Mouse (Mus musculus) testis, adult 2 months (tissue): ENCODE data around the gene B3galt1. TPM values are rescaled to one million over a fixed set of nuclear protein-coding genes. Genes with fewer than 3 reads are reported as not detected.

Experiments
- H3K27ac ChIP-seq: fragments of 200-500 bp; 2 replicates; pipeline ENCODE4 v1.5.1; 2012; ENCODE audit warnings: low read depth, low read length; ENCODE audit not compliant: control insufficient read depth, insufficient read depth
- H3K27me3 ChIP-seq: fragments of 200-500 bp; 2 replicates; pipeline ENCODE4 v1.6.1; 2012; ENCODE audit warnings: mild to moderate bottlenecking, low read length, moderate library complexity; ENCODE audit not compliant: control insufficient read depth, insufficient read depth
- H3K36me3 ChIP-seq: fragments of 200-500 bp; 2 replicates; pipeline ENCODE4 v1.6.1; 2012; ENCODE audit warnings: mild to moderate bottlenecking, low read length; ENCODE audit not compliant: control insufficient read depth, insufficient read depth
- H3K4me1 ChIP-seq: fragments of 200-500 bp; 2 replicates; pipeline ENCODE4 v1.6.1; 2012; ENCODE audit warnings: low read length; ENCODE audit not compliant: control insufficient read depth, insufficient read depth
- H3K4me3 ChIP-seq: fragments of 200-500 bp; 2 replicates; pipeline ENCODE4 v1.5.1; 2012; ENCODE audit warnings: low read depth, mild to moderate bottlenecking, low read length, moderate library complexity, mixed read lengths; ENCODE audit not compliant: control insufficient read depth
- CTCF ChIP-seq: fragments of 200-500 bp; IDR thresholded peaks from 2 replicates; pipeline ENCODE4 v1.5.1; 2012; ENCODE audit warnings: low read depth, mild to moderate bottlenecking, inconsistent platforms, low read length, moderate library complexity; ENCODE audit not compliant: control insufficient read depth, insufficient read depth, insufficient replicate concordance
- POLR2A ChIP-seq: fragments of 200-500 bp; IDR thresholded peaks from 2 replicates; pipeline ENCODE4 v1.6.1; 2012; ENCODE audit warnings: low read depth, mild to moderate bottlenecking, inconsistent platforms, low read length, moderate library complexity; ENCODE audit not compliant: control insufficient read depth
- polyA plus RNA-seq: library from polyadenylated mRNA; depleted of rRNA; stranded (reverse); fragments of >200 nt; gene quantifications from 2 replicates; pipeline ENCODE4 v1.2.3, GENCODE M21; 2012

Gene B3galt1
- polyA plus RNA-seq, 1 experiment = 0.40 TPM

DNA sequence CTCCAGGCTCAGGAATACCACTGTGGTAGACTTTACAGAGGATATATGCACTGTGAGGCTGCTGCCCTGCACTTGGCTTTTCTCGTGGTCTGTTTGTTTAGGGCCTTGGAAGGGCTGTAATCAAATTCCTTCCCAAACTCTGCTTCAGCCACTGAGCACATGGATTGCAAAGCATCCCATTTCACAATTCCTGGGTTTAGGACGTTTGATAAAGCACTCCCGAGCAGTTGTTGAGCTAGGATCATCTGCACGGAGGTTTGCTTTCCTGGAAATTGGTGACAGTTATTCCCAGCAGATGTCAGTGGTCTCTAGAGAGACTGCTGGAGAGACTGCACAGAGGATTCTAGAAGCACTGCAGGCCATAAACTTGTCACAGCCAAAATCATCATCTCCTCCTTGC lies 520.4 kb downstream of the B3galt1 start:
- no peak for TF ChIP-seq CTCF
- no peak for TF ChIP-seq POLR2A
- no peak overlapping the region for H3K4me3 ChIP-seq
- no peak overlapping the region for H3K27ac ChIP-seq
- H3K4me1 ChIP-seq = no peaks in the 10 kb centered on the region
- no peaks in the 10 kb centered on the region for H3K27me3 ChIP-seq
- H3K36me3 ChIP-seq = no peaks in the 10 kb centered on the region

- no peaks in the 10 kb centered on the region for H3K36me3 ChIP-seq
- no peaks in the 10 kb centered on the region for H3K4me1 ChIP-seq
- H3K27ac ChIP-seq = no peak overlapping the region
- no peak overlapping the region for H3K4me3 ChIP-seq
- H3K27me3 ChIP-seq = no peaks in the 10 kb centered on the region
- TF ChIP-seq POLR2A (no peak), CTCF (no peak)
These were observed 525.9 kb downstream of the B3galt1 start for GRCm38 (mm10) chr2:68091559-68091958.

DNA sequence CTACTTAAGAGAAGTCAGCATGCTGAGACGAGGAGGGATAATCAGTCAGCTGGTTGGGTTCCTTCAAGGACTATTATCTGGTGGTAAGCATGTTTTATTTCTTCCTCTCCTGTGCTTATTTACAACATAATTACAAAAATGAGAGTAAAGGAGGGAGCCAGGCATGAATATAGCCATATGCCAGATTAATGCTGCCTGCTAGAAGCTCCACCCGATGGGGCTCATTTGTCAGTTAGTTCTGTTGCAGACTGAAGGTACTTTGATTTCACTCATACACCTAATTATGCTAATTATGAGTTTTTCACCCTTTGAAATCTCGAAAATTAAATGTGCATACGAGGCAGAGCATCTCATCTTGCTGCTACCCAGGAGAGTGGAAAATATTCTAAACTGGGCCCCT lies 539.0 kb downstream of the B3galt1 start:
- no peaks in the 10 kb centered on the region for H3K27me3 ChIP-seq
- no peak overlapping the region for H3K4me3 ChIP-seq
- no peak overlapping the region for H3K27ac ChIP-seq
- TF ChIP-seq POLR2A = no peak
- no peak for TF ChIP-seq CTCF
- H3K4me1 ChIP-seq = no peaks in the 10 kb centered on the region
- H3K36me3 ChIP-seq = no peaks in the 10 kb centered on the region

GRCm38 (mm10) chr2:68118076-68118475 lies 552.4 kb downstream of the B3galt1 start:
- Histone ChIP-seq H3K27ac (no peak overlapping the region), H3K4me3 (no peak overlapping the region), H3K4me1 (no peaks in the 10 kb centered on the region), H3K36me3 (no peaks in the 10 kb centered on the region), H3K27me3 (no peaks in the 10 kb centered on the region)
- TF ChIP-seq POLR2A (no peak), CTCF (no peak)

GRCm38 (mm10) chr2:68124751-68125150 lies 559.1 kb downstream of the B3galt1 start:
- TF ChIP-seq POLR2A (no peak), CTCF (peak; percentile 65; the same call in 1 of the 2 replicates)
- H3K36me3 ChIP-seq = no peaks in the 10 kb centered on the region
- no peak overlapping the region for H3K27ac ChIP-seq
- H3K4me1 ChIP-seq = no peaks in the 10 kb centered on the region
- no peaks in the 10 kb centered on the region for H3K27me3 ChIP-seq
- H3K4me3 ChIP-seq = no peak overlapping the region

- no peaks in the 10 kb centered on the region for H3K36me3 ChIP-seq
- H3K4me3 ChIP-seq = no peak overlapping the region
- no peaks in the 10 kb centered on the region for H3K27me3 ChIP-seq
- no peaks in the 10 kb centered on the region for H3K4me1 ChIP-seq
- no peak for TF ChIP-seq POLR2A
- TF ChIP-seq CTCF = no peak
- H3K27ac ChIP-seq = no peak overlapping the region
These were observed 575.4 kb downstream of the B3galt1 start for GRCm38 (mm10) chr2:68141094-68141493.

GRCm38 (mm10) chr2:68143292-68143691 lies 577.6 kb downstream of the B3galt1 start:
- TF ChIP-seq POLR2A (no peak), CTCF (no peak)
- Histone ChIP-seq H3K4me3 (no peak overlapping the region), H3K27me3 (no peaks in the 10 kb centered on the region), H3K27ac (no peak overlapping the region), H3K36me3 (no peaks in the 10 kb centered on the region), H3K4me1 (no peaks in the 10 kb centered on the region)

DNA sequence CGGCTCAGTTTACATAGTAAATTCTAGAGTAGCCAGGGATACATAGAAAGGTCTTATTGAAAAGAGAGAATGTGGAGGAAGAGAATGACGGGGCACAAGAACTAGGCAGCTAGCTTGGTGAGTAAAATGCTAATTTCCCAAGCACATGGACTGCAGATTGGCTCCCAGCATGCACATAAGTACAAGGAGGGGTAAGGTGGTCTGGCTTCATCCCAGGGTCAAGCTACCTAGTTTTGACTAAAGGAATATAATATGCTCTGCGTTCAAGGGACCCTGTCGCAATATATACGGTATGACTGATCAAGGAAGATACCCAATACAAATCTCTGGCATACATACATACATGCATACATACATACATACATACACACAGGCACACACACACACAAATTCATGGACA lies 594.1 kb downstream of the B3galt1 start:
- Histone ChIP-seq H3K27me3 (no peaks in the 10 kb centered on the region), H3K4me3 (no peak overlapping the region), H3K27ac (no peak overlapping the region), H3K36me3 (no peaks in the 10 kb centered on the region), H3K4me1 (no peaks in the 10 kb centered on the region)
- TF ChIP-seq CTCF (no peak), POLR2A (no peak)
